ENCODE assay signal across 21 mouse cellular contexts in the genomic region with DNA sequence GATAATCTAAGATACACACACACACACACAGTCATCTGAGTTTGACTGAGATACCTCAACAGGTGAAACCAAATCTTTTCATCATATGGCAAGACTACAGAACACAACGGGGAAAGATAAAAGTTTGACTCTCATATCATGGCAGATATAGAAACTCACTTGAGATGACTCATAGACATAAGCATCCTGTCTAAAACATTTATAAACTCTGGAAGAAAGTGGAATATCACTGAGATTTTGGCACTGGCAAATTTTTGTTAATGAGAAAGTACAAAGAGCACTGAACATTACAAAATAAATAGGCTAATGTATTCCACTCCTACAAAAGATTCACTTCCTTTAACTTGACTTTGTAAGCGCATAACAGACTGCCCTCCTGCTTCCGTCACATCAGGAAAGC.
"Had no signal": no experiment of that assay in that cellular context is flagged by ENCODE, and none has a peak within 500 bp of the region (broad histone marks: within the 10 kb centered on the region; RNA-seq: fewer than 3 reads in every experiment).

No protein-coding gene starts in this region.

- DNase-seq: cerebellum, adult 8-10 months; cerebellum, adult 9-10 months; cerebellum, adult 9-11 months; cerebellum, postnatal 10 days; cerebellum, postnatal 14 days; cerebellum, postnatal 25 days; cerebellum, postnatal 36 days; embryo, embryonic 11 days; forebrain, postnatal 0 days; gastrocnemius, adult 2 months; gastrocnemius, postnatal 10 days; gastrocnemius, postnatal 14 days; gastrocnemius, postnatal 25 days; gastrocnemius, postnatal 36 days; heart, adult 11 months; heart, adult 18-20 months; heart, adult 2 months had no signal

- ATAC-seq: forebrain, embryonic 13.5 days; forebrain, embryonic 14.5 days; forebrain, embryonic 15.5 days; forebrain, embryonic 16.5 days; forebrain, postnatal 0 days had no signal
